Mouse (Mus musculus) CD4-positive, CD25-positive, alpha-beta regulatory T cell, adult 2 months (primary cell): ENCODE results near the gene Plekha5.
"Not testable (repeated sequence)": the region's sequence is repeated elsewhere in the genome, so short reads cannot be mapped to it uniquely, and the experiment has no call there.

Source experiments
- DNase-seq: peaks from one replicate; pipeline ENCODE4 v3.0.0-alpha.2; 2012; ENCODE audit warnings: low read depth, low spot score

Plekha5 gene

DNA sequence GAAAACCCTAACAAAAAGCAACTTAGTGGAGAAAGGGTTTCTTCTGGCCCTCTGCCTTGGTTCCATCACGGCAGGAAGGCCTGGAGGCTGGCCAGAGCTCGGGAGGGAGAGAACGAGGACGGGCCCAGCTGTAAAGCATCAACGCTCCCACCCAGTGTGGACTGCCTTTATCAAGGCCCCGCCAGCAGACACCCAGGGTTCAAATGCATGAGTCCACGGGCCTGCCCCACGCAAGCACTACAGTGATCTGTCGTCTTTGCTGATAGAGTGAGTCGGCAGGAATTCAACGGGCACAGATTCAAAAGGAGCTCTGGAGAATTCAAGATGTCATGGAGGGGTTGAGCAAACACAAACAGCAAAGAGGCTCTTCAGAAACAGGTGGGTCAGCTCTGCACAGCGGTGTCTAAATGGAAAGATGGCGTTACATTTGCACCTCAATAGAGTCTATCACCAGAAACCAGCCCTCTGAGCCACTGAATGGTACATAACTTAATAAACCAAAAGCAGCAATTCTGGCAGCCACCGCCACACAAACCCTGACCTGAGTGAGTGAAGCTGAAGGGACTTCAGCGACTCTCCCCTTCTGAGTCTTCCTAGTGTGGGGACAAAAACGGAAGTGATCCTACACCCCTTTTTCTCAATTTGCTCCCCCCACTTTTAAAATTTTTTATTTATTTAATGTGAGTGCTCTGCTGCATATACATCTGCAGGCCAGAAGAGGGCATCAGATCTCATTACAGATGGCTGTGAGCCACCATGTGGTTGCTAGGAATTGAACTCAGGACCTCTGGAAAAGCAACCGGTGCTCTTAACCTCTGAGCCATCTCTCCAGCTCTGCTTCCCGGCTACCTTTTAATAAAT, 153.3 kb downstream of the Plekha5 start:
- DNase-seq: no peak

DNA sequence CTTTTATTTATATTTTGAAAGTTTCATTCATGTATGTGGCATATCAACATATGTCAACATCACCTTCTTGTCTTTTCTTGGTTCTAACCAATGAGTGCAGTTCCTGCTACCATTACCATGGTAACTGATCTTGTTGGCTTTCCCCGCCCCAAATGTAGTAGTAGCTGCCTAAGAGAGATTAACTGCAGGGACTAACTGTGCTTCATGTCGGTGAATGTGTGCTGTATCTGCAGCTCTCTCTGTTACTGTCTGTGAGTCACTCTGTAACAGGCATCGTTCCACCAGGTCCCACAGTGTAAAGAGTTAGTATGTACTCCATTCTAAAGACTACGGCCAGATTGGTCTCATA, 153.9 kb downstream of the Plekha5 start:
- no peak for DNase-seq

DNA sequence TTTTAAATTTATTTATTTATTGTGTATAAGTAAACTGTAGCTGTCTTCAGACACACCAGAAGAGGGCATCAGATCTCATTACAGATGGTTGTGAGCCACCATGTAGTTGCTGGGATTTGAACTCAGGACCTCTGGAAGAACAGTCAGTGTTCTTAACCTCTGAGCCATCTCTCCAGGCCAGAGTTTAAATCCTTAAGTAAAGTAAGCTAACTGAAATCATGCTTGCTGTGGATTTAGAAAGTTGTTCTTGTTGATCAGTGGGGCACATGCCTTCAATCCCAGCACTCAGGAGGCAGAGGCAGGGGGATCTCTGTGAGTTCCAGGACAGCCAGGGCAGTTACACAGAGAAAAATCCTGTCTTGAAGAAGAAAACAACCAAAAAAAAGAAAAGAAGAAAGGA, 155.1 kb downstream of the Plekha5 start:
- DNase-seq: not testable (repeated sequence)

DNA sequence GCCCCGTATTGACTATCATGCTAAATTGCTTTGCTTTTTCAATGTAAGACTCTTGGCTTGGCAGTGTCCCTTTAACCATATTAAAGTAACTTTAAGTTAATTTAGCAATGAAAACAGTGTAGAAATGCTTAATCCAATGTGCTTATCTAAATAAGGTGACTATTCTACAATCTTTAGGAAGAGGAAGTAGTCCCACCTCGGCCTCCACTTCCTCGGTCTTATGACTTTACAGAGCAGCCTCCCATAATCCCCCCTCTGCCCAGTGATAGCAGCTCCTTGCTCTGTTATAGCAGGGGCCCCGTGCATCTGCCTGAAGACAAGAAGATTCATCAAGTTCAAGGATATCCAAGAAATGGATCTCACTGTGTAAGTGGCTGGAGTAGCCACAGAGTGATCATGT, 156.3 kb downstream of the Plekha5 start:
- DNase-seq: no peak

DNA sequence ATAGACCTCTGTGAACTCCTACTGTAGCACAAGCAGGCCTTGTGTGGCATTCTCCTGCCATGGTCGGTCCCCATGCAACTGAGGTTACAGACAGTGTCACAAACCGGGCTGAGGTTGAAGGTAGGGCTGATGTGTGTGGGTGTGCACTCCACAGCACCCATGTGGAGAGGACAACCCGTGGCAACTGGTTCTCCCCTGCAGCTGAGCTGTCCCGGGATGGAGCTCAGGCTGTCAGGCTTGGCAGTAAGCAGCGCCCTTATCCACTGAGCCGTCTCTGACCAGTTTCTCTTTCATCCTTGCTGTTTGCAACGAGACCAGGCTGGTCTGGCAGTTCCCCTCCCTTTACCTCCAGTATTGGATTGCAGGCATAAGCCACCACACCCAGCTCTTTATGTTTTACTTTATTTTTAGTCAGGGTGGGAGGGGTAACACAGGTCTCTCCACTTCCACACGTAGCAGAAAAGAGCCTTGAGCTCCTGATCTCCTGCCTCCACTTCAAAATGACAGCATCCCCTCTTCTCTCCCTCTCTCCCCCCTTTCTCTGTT, 162.9 kb downstream of the Plekha5 start:
- no peak for DNase-seq

DNA sequence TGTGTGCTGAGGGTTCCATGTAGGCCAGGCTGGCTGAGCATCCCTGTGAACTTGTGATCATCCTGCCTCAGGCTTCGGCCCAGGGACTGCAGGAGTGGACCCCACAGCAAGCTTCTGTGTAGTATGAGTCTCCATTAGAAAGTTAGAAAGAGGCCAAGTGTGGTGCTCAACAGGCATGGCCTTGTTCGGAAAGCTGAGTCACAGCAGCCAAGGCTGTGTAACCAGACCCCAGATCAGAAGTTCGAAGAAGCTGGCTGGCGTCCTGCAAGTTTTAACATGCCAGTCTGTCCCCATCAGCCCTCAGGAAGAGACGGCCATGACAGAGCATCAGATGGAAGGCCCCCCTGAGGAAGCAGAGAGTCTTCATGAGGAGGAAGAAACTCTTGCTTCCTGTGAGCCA, 167.5 kb downstream of the Plekha5 start:
- DNase-seq: no peak

DNA sequence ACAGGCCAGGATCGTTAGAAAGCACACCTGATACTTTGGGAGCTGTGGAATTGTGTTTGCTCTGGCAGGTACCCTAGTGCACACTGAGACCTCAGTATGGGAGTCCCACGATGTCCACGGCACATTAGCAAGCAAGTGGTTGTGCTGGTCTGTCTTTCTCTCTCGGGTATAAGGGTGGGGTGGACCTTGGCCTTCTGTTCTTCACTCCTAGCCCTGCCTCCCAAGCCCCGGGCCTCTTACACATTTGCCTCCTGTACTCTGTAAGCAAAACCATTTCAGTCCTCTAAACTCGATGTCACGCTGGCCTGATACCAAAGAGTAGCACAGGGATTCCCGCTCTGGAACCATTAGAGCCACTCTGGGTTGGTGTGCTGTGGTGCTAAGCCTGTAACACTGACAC, 168.9 kb downstream of the Plekha5 start:
- no peak for DNase-seq

DNA sequence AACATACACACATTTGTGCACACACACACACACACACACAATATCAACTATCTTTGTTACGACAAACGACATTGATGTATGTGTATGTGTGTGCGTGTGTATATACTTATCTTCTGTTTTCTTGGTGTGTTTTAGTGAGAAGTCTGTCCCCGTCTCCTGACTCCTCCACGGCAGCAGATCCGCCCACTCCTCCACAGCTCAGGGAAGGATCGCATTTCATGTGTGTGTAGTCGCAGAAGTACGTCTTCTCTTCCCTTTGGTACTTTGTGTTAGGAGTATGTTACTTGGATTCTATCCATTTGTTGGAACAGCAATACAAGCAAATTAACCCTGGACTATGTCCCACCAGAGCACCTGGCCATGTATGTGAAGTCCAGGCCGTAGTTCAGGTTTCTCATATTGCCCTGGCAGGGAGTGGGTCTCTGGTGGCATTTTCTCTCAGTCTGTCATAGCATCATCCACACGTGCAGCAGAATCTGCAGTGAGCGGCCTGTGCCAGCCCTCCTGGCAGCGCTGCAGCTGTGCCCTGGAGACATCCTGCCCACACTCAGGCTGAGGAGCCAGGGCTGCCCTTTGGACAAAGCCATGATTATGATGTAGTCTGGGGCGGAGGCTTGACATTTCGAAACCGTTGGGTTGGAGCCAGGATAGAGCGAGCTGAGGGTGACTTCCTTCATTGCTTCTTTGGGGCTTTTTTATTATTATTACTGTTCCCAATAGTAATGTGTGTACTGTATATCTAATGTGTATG, 169.7 kb downstream of the Plekha5 start:
- DNase-seq: no peak

DNA sequence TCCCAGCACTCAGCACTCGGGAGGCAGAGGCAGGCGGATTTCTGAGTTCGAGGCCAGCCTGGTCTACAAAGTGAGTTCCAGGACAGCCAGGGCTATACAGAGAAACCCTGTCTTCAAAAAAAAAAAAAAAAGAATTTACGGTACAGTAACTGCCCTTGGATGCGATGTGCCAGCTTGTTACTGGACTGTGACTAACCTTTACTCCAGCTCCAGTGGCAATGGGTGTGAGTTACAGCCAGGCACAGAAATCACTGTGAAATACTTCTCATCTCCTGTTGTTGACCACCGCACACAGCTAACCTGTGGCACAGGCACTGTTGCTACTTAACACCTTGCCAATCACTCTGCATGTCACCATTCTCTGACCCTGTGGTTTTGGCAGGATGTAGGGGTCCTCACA, 171.7 kb downstream of the Plekha5 start:
- DNase-seq: not testable (repeated sequence)

DNA sequence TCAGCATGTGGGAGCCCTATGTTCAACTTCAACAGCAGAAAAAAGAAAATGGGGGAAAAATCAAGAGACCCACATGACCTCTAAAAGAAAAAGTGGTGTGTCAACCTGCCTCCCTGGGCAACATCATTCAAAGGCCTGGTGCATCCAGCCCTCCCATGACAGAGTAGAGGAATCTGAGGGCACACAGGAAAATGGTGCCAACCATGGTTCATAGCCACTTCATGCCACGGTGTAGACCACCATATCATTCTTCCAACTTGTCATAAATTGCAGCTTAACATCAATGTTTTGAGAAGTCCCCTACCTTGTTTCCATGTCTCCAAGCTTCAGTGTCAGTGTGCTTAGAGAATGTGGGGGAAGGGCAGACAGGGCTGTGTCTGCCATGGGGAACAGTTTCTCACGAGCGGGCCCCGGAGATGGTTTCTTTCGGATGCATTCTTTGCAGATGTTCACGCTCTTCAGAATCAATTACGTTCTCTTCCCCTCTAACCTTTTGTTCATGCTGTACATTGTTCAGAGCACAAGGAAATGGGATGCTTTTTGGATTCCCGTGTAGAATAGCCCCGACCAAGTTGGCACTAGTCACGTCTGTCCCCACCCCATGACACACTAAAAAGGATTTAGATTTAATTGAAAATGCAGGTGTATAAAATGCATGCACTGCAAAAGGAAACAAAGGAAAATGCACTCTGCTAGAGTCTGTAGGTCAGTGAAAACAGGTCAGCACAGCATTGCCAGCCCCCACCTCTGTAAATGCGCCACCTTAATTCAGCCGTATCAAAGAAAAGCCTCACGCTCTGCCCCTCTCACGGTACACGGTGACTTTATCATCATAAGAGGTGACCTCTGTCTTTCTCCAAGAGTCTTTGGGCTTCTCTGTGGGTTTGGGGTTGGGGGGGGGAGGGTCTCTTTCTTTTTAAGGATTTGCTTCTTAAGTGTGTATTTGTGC, 173.8 kb downstream of the Plekha5 start:
- DNase-seq: no peak

DNA sequence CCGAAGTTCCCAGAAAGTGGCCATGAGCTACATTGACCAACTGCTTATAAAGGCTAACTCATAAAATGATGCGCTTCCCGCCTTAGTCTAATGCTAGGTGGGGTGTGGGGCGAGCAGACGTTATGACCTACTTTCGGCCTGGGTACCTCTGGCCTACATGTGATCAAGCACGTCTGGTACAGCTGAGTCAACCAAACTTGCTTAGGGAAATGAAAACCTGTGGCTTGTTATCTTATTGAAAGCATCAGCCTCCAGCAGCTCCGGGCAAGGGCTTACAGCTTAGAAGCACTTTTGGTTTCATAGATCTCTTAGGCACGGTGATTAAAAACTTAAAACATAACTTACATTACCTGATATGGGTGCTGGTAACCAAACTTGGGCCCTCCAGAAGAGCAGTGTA, 174.7 kb downstream of the Plekha5 start:
- DNase-seq: peak; percentile 68

DNA sequence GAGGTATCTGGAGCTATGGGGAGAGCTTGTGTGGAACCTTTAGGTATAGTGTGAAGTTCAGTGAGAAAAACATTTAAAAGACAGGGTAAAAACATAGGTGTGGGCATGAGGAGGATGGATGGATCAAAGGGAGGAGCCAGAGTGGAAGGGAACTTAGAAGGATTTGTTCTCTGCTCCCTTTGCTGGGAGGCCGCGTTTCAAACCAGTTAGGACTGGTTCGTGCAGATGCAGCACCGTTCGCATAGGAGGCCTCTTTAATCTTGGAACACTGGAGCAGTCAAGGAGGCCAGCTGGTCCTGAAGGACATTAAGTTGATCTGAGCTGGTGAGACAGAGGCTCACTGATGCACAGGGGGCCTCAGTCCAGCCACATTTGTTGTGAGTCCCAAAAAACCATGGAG, 175.5 kb downstream of the Plekha5 start:
- no peak for DNase-seq

DNA sequence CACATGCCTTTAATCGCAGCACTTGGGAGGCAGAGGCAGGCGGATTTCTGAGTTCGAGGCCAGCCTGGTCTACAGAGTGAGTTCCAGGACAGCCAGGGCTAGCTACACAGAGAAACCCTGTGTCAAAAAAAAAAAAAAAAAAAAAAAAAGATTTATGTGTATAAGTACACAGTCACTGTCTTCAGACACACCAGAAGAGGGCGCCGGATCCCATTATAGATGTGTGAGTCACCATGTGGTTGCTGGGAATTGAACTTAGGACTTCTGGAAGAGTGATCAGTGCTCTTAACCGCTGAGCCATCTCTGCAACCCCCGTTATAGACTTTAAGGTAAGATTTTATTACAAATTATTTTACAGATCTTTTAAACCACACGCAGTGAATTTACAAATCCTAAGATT, 176.8 kb downstream of the Plekha5 start:
- DNase-seq: not testable (repeated sequence)

DNA sequence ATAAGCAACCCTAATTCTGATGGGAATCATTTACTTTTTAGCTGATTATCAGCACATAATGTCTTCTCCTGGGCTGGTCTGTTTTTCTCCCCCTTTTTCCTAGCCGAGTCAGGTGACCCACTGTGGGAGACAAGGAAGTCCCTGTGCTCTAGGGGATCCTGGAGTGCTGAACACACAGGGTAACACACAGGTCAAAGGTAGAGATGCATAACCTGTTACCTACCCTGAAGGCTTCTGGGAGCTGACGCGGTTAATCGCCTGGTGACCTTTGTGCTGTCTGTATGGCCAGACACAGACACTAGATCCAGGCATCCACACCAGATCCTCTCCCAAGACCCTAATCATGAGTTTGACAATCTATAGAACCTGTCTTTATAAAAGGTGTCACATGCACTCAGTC, 177.3 kb downstream of the Plekha5 start:
- DNase-seq: no peak

DNA sequence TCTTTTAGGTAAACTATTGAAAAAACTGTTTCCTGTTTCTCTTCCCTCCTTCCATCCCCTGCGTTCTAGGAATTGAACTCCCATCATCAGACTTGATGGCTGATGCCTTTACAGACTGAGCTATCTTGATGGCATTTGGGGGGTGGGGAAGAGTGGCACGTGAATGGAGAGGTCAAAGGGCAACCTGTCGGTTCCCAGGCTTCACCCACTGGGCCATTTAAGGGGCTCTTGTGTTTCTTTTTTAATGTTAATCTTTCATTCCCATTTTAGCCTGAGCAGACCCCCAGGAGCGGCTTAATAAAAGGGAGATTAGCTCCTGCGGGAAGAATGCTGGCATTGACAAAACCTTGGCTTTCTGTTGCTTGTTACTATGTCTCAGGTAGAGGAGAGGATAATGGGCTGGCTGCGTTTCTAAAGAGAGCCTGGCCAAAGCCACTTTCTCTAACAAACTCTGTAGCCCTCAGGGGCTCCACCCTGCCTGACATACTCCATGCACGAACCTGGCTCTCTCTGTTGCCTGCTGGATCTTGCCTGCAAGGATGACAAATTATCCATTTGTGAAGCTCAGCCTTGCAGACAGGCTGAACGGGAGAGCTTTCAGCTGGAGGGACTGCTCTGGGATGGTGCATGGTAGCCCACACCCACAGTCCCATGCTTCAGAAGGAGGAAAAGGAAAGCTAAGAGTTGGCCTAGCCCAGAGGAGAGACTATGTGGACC, 179.5 kb downstream of the Plekha5 start:
- DNase-seq: no peak

DNA sequence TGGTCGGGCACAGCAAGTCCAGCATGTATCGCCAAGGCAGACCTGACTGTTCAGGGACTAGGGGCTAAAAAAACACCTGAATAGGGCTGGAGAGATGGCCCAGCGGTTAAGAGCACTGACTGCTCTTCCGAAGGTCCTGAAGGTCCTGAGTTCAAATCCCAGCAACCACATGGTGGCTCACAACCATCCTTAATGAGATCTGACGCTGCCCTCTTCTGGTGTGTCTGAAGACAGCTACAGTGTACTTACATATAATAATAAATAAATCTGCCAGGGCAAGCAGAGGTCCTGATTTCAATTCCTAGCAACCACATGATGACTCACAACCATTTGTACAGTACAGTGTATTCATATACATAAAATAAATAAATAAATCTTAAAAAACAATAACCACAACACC, 181.3 kb downstream of the Plekha5 start:
- DNase-seq: not testable (repeated sequence)

DNA sequence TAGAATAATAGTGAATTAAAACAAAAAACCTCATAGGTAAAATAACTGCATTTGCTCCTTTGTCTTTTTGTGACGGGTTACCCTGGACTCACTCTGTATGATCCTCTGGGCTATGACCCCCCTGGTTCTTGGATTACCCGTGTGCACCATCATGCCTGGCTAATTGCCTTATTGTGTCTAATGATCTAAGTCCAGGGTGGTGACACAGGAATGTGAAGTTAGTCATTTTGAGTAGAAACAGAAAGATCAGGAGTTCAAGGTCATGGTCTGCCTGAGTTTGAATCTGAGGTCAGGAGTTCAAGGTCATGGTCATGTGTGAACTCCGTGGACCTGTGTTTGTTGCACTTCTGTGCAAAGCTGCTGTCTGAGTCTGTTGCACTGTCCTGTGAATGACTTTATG, 181.9 kb downstream of the Plekha5 start:
- no peak for DNase-seq

DNA sequence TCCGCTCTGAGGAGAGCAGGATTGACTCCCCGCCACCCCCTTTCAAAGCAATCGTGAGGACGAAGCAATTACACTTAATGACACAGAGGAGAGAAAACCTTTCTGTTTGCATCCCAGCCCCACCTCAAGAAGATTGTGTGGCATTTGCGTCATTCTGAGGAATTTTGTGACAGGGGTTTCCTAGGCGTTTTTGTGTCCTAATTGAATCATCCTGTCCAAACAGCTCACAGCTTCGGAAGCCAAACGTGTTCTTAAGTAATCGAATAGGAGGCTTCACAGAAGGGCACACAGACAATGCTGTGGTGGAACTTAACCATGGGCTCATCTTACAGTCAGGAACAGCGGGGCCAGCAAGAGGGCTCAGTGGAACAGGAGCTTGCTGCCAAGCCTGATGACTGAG, 182.7 kb downstream of the Plekha5 start:
- no peak for DNase-seq

DNA sequence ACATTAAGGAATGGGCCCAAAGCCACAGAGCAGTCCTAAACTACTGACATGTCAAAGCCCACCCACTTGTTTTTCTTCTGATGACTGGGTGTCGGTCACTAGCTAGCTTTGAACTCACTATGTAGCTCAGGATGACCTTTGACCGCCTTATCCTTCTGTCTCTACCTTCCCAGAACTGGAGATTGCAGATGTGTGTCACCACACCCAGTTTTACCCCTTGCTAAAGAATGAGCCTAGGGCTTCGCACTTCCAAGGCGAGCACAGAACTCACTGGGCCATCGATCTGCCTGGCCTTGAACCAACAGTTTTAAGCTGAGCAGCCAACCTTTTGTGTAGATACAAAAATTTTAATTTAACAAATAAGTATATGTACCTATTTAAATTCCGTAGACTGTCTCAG, 184.8 kb downstream of the Plekha5 start:
- DNase-seq: no peak

DNA sequence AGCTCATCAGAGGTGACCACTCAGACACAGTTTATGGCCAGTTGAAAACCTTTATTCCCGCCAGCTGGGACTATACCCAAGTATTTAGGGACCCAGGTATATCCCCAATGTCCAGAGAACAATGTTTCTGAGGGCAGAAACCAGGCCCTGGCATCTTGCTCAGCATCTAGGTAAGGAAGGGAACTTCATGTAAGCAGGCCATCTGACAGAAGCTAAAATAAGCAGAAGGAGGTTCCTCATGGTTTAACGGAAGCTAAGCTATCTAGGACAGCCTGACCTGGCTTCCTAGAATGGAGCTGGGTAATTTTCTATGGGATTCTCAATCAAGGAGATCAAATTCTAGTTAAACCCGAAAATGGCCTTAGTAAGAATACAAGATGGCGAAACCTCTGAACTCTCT, 185.7 kb downstream of the Plekha5 start:
- no peak for DNase-seq

DNA sequence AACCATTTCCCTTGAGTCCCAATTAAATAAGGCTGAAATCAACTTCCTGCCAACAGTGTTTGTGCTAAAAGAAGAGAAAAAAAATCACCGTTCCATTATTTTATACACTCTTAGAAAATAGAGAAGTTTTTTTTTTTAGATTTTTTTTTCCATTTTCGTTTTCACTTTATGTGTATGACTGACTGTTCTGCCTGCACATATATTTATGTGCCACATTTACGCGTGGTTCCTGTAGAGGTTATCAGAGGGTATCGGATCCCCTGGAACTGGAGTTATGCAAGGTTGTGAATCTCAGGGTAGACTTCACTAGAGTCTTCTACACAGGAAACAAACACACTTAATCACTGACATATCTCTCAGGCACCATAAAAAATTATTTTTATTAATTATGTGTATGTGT, 186.3 kb downstream of the Plekha5 start:
- no peak for DNase-seq
